Mouse (Mus musculus) liver, embryonic 16.5 days (tissue): ENCODE data around the gene Epor. TPM values are rescaled to one million over a fixed set of nuclear protein-coding genes. Genes with fewer than 3 reads are reported as not detected.
A peak's percentile ranks its signal among the peaks of the same experiment; 100 is the strongest.

Experiments
- ATAC-seq: fragments of 200-750 bp; cut with Nextera tagmentation; 2 replicates; pipeline ENCODE4 v1.8.0; 2017; ENCODE audit warnings: low read depth, mild to moderate bottlenecking, moderate number of reproducible peaks, moderate library complexity
- H3K27ac ChIP-seq: fragments of 300-500 bp; sonication (generic); 2 replicates; pipeline ENCODE4 v1.5.1; 2014; ENCODE audit warnings: mild to moderate bottlenecking, low read length
- H3K27me3 ChIP-seq: fragments of 300-500 bp; sonication (generic); 2 replicates; pipeline ENCODE4 v1.6.1; 2014; ENCODE audit warnings: low read depth, low read length, mixed read lengths; ENCODE audit not compliant: control insufficient read depth, insufficient read depth
- H3K36me3 ChIP-seq: fragments of 300-500 bp; sonication (generic); 2 replicates; pipeline ENCODE4 v1.6.1; 2014; ENCODE audit warnings: mild to moderate bottlenecking; ENCODE audit not compliant: control insufficient read depth, insufficient read depth
- H3K4me1 ChIP-seq: fragments of 300-500 bp; sonication (generic); 2 replicates; pipeline ENCODE4 v1.6.1; 2014; ENCODE audit warnings: low read depth, low read length, mixed read lengths; ENCODE audit not compliant: control insufficient read depth
- H3K4me2 ChIP-seq: fragments of 300-500 bp; sonication (generic); 2 replicates; pipeline ENCODE4 v1.6.1; 2014; ENCODE audit warnings: low read depth, low read length, mixed read lengths
- H3K4me3 ChIP-seq: fragments of 300-500 bp; sonication (generic); 2 replicates; pipeline ENCODE4 v1.5.1; 2014; ENCODE audit warnings: low read depth, mild to moderate bottlenecking, low read length
- H3K9ac ChIP-seq: fragments of 300-500 bp; sonication (generic); 2 replicates; pipeline ENCODE4 v1.6.1; 2014; ENCODE audit warnings: low read depth, low read length
- H3K9me3 ChIP-seq: fragments of 300-500 bp; sonication (generic); replicated peaks from 2 replicates; pipeline ENCODE4 v1.6.1; 2016; ENCODE audit warnings: low read length; ENCODE audit not compliant: control insufficient read depth
- WGBS: fragments of 180-500 bp; shearing (Covaris S2); extraction: QIAGEN DNeasy Blood & Tissue Kit; methylation state at CpG from one replicate; pipeline ENCODE4 v1.1.7; 2014; ENCODE audit not compliant: insufficient replicate concordance; 5-methylcytosine and 5-hydroxymethylcytosine counted together
- polyA plus RNA-seq: library from polyadenylated mRNA; unstranded; fragments of >200 nt; fragmentation: Nextera tagmentation; extraction: Ambion mirVana; gene quantifications from 2 replicates; pipeline ENCODE4 v1.2.1, GENCODE M21; 2015

Epor gene
- polyA plus RNA-seq, result 115 and 116 TPM in 2 replicates

- H3K4me3 ChIP-seq, result peak within 1 kb of the TSS; percentile 68
- H3K9ac ChIP-seq, result peak within 1 kb of the TSS; percentile 74
- peak; percentile 73 for ATAC-seq
- peaks cover 36% of the 10 kb centered on the region for H3K4me1 ChIP-seq
- H3K9me3 ChIP-seq, result no peaks in the 10 kb centered on the region
- peaks cover 33% of the 10 kb centered on the region for H3K36me3 ChIP-seq
- peaks cover 7% of the 10 kb centered on the region; the same call in 1 of the 2 replicates for H3K27me3 ChIP-seq
- H3K4me2 ChIP-seq, result peak within 1 kb of the TSS; percentile 80
- WGBS, result 6% methylated on average over 8 of the region's 8 CpGs
- H3K27ac ChIP-seq, result peak within 1 kb of the TSS; percentile 97
Observed at GRCm38 (mm10) chr9:21963417-21963816, at the start of gene Epor. TSS of gene Epor (minus strand) at chr9:21963506.

GRCm38 (mm10) chr9:22012731-22013130 is 49.4 kb upstream of the Epor start:
- Histone ChIP-seq H3K4me1 (no peaks in the 10 kb centered on the region), H3K4me2 (no peak overlapping the region), H3K4me3 (no peak overlapping the region), H3K9ac (no peak overlapping the region), H3K27me3 (no peaks in the 10 kb centered on the region), H3K9me3 (no peaks in the 10 kb centered on the region), H3K27ac (no peak overlapping the region), H3K36me3 (peaks cover 34% of the 10 kb centered on the region)
- WGBS, result 85% methylated on average over 13 of the region's 13 CpGs
- ATAC-seq, result no peak

DNA sequence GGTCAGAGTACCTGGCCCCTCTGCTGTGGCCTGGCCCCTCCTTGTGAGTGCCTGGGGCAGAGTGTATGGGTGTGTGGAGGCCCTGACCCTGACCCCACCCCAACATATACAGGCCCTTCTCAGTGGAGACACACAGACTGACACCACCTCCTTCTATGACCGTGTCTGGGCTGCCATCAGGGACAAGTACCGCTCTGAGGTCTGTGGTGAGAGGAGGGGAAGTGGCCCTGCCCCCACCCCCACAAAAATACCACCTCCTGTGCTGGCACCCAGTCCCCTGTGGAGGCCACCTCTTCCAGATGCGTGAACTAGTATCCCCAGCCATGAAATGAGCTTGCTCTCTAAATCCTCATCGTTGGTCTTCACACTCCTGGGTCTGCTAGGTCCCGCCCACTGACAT is 47.7 kb upstream of the Epor start:
- Histone ChIP-seq H3K27me3 (no peaks in the 10 kb centered on the region), H3K36me3 (peaks cover 42% of the 10 kb centered on the region), H3K27ac (no peak overlapping the region), H3K9me3 (no peaks in the 10 kb centered on the region), H3K4me2 (no peak overlapping the region), H3K9ac (no peak overlapping the region), H3K4me1 (no peaks in the 10 kb centered on the region), H3K4me3 (no peak overlapping the region)
- 0 out of 2 replicates have a peak, but pooled peaks have one; percentile 27 for ATAC-seq
- 48% methylated on average over 5 of the region's 5 CpGs for WGBS

DNA sequence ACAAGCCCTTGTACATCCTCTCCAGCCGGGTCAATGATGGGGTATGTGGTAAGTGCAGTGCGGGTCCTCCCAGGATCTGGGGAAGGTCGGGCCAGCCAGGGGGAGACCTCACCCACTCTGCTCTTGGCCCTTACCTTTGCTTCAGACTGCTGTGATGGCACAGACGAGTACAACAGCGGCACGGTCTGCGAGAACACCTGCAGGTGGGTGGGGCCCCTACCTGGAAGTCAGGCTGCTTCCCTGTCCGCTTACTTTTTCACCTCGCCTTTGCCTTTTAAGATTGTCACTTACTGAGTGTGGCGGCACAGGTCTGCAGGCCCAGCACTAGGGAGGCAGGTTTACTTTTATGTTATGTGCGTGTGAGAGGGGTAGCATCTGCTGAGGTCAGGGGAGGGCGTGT is 41.2 kb upstream of the Epor start:
- H3K4me3 ChIP-seq, result no peak overlapping the region
- 85% methylated on average over 12 of the region's 12 CpGs for whole genome bisulfite sequencing
- no peak overlapping the region for H3K4me2 ChIP-seq
- H3K36me3 ChIP-seq, result peaks cover 18% of the 10 kb centered on the region
- H3K4me1 ChIP-seq, result peaks cover 15% of the 10 kb centered on the region
- no peaks in the 10 kb centered on the region for H3K9me3 ChIP-seq
- H3K27ac ChIP-seq, result no peak overlapping the region
- no peaks in the 10 kb centered on the region for H3K27me3 ChIP-seq
- H3K9ac ChIP-seq, result no peak overlapping the region
- no peak for ATAC-seq

DNA sequence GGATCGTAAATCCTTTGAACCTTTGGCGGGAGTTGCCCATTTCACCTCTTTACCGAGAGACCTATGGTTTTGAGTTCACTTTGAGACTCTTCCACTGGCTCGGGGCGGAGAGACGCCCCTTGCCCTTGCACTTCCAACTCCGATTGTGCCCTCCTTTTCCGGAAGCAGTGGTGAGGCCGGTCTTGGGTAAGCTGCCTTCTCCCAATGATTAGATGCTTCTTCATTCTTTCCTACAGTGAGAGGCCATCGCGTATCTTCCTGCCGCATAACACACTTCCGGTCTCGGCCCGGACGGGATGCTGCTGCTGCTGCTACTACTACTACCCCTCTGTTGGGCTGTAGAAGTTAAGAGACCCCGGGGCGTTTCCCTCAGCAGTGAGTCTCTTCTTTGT is 39.9 kb upstream of the Epor start:
- H3K9ac ChIP-seq, result peak overlapping the region; percentile 61
- peak overlapping the region; percentile 90 for H3K4me2 ChIP-seq
- WGBS, result under 1% methylated on average over 18 of the region's 18 CpGs
- H3K4me1 ChIP-seq, result peaks cover 15% of the 10 kb centered on the region
- peak overlapping the region; percentile 76 for H3K4me3 ChIP-seq
- H3K36me3 ChIP-seq, result peaks cover 9% of the 10 kb centered on the region
- peak; percentile 7; the same call in 1 of the 2 replicates for ATAC-seq
- H3K27me3 ChIP-seq, result no peaks in the 10 kb centered on the region
- H3K27ac ChIP-seq, result peak overlapping the region; percentile 67
- H3K9me3 ChIP-seq, result no peaks in the 10 kb centered on the region

DNA sequence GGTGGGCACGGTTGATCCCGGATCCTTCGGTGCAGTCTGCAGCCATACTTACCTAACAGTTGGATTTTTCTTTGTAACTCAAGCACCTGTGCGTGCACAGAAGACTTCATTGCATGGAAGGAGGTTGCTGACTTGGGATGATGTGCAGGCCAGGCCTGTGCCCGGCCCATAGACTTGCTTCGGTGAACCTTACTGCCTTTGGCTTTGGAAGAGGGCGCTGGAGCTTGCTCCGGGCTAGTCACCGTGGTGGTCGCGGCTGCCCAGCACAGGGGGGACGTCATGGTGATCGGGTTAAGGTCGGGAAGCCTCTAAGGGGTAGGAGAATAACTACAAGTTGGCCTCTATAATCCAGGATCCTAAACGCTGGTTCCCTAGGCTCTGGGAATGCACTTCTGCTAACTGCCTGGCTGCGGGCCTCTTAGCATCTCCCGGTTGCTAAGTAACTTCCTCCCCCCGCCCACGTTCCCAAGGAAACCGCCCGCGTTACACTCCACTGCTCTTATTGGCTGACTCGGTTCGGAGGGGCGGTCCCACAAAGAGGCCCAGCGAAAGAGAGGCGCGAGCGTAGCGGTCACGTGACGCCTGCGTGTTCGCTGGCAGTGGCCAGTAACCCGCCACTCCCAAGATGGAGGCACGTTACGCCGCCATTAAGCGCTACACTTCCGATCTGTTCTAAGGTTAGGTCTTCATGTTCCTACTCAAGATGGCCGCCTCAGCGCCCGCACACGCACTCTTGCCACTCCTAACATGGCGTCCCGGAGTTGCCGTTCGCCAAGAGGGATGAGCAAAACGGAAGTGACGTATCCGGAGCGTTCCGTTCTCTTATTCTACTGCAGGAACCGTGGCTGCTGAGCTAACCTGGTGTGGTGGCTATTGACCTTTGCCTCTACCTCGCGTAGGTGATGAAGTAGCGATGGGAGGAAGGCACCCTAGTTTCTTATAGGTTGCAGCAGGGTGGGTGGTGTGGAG is 39.2 kb upstream of the Epor start, which contains the start of the genes Ccdc151 and Prkcsh:
TSS of gene Ccdc151 (minus strand) at position 441 of the 969 bp plus-strand sequence.
TSS of gene Prkcsh (plus strand) at position 613 of the 969 bp plus-strand sequence.
- WGBS, result 6% methylated on average over 57 of the region's 57 CpGs
- Histone ChIP-seq H3K9me3 (no peaks in the 10 kb centered on the region), H3K36me3 (peaks cover 5% of the 10 kb centered on the region), H3K27ac (peak within 1 kb of the TSS; percentile 67), H3K27me3 (no peaks in the 10 kb centered on the region), H3K4me2 (peak within 1 kb of the TSS; percentile 90), H3K4me3 (peak within 1 kb of the TSS; percentile 76), H3K9ac (peak within 1 kb of the TSS; percentile 61), H3K4me1 (peaks cover 15% of the 10 kb centered on the region)
- ATAC-seq, result peak; percentile 98

- Histone ChIP-seq H3K9ac (no peak overlapping the region), H3K4me2 (no peak overlapping the region), H3K4me1 (peaks cover 15% of the 10 kb centered on the region), H3K27ac (no peak overlapping the region), H3K4me3 (no peak overlapping the region), H3K27me3 (no peaks in the 10 kb centered on the region), H3K9me3 (no peaks in the 10 kb centered on the region), H3K36me3 (peaks cover 1% of the 10 kb centered on the region)
- no peak for ATAC-seq
- WGBS, result 78% methylated on average over 4 of the region's 4 CpGs
Observed at GRCm38 (mm10) chr9:22001633-22002032, 38.3 kb upstream of the Epor start.

DNA sequence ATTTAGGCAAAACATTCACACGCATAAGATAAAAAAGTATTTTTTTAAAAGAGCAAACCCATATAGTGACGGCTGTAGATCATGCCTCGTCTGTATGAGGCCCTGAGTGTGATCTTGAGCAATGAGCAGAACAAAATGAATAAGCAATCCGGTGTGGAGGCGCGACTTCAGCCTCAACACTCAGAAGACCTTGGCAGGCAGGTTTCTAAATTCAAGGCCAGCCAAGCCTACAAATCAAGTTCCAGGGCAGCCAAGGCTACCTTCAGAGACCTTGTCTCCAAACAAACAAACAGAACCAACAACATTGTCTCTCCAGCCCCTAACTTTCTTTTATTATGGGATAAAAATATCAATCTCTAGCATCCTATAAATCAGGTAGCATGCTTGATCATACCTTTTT is 37.0 kb upstream of the Epor start:
- Histone ChIP-seq H3K36me3 (no peaks in the 10 kb centered on the region; the same call in 1 of the 2 replicates), H3K4me2 (no peak overlapping the region), H3K9me3 (no peaks in the 10 kb centered on the region), H3K27me3 (no peaks in the 10 kb centered on the region), H3K9ac (no peak overlapping the region), H3K4me1 (peaks cover 15% of the 10 kb centered on the region), H3K4me3 (no peak overlapping the region), H3K27ac (no peak overlapping the region)
- WGBS, result 70% methylated on average over 6 of the region's 6 CpGs
- no peak for ATAC-seq
